In genomic region chr11:88895800-88896232, GRCm38 (mm10) we compare ENCODE assay signal across 8 mouse cellular contexts. TPM values are rescaled to one million over a fixed set of nuclear protein-coding genes. Genes with fewer than 3 reads are reported as not detected.
A peak's percentile ranks its signal among the peaks of the same experiment; 100 is the strongest.
DNase-seq lines count a peak whose midpoint lies in the region; ATAC-seq and TF ChIP-seq lines count a peak whose summit lies in the region.
"Not testable (repeated sequence)": the region's sequence is repeated elsewhere in the genome, so short reads cannot be mapped to it uniquely, and the experiment has no call there.

No protein-coding gene starts in this region.

- DNase-seq in cerebellum, adult 9-10 months: peak; percentile 81
- DNase-seq in forebrain, postnatal 0 days: not testable (repeated sequence)
- peak; percentile 72 for DNase-seq in kidney, adult 11 months
- peak; percentile 35 for DNase-seq in left cerebral cortex, adult 11 months (ENCODE audit: low spot score)
- DNase-seq in lung, adult 2 months: peak; percentile 50
- DNase-seq in thymus, postnatal 14 days: peak; percentile 29

- not testable (repeated sequence) for ATAC-seq in forebrain, postnatal 0 days; heart, embryonic 14.5 days (ENCODE audit: insufficient number of reproducible peaks, insufficient read depth, low FRiP score, low read depth); neural tube, embryonic 15.5 days (ENCODE audit: low FRiP score)

- WGBS in forebrain, postnatal 0 days: 35% methylated on average over 21 of the region's 39 CpGs
- WGBS in heart, embryonic 14.5 days: 16% methylated on average over 24 of the region's 39 CpGs
- 38% methylated on average over 38 of the region's 39 CpGs for WGBS in lung, adult 2 months
- WGBS in neural tube, embryonic 15.5 days: 35% methylated on average over 20 of the region's 39 CpGs

- not testable (repeated sequence) for H3K9ac ChIP-seq in forebrain, postnatal 0 days; heart, embryonic 14.5 days (ENCODE audit: low read length); neural tube, embryonic 15.5 days (replicated peaks)

- not testable (repeated sequence) for H3K27ac ChIP-seq in forebrain, postnatal 0 days (ENCODE audit: low read depth, low read length); heart, embryonic 14.5 days (replicated peaks in 1 of 2; ENCODE audit: control insufficient read depth in 1 of 2, insufficient read depth in 1 of 2, low read depth in 2 of 2, low read length in 2 of 2); neural tube, embryonic 15.5 days (replicated peaks)

- H3K36me3 ChIP-seq in forebrain, postnatal 0 days (ENCODE audit: insufficient read depth); heart, embryonic 14.5 days (ENCODE audit: control insufficient read depth, insufficient read depth, low read length); neural tube, embryonic 15.5 days: not testable (repeated sequence)

- not testable (repeated sequence) for H3K27me3 ChIP-seq in forebrain, postnatal 0 days (ENCODE audit: insufficient read depth, low read length); heart, embryonic 14.5 days (ENCODE audit: control insufficient read depth, insufficient read depth, low read length); neural tube, embryonic 15.5 days (replicated peaks)

- not testable (repeated sequence) for TF ChIP-seq POLR2A in lung, adult 2 months (IDR thresholded peaks at IDR 0.05; ENCODE audit: borderline replicate concordance, extremely low read depth, low read depth, low read length)

- H3K4me3 ChIP-seq in forebrain, postnatal 0 days (ENCODE audit: low read depth, low read length): 0 out of 2 replicates have a peak overlapping the region, but pooled peaks have one; percentile 11
- H3K4me3 ChIP-seq in heart, embryonic 14.5 days (ENCODE audit: control insufficient read depth in 1 of 2, insufficient read depth in 1 of 2, low read depth in 1 of 2, low read length in 2 of 2): peak overlapping the region; percentile 28 to 44
- not testable (repeated sequence) for H3K4me3 ChIP-seq in lung, adult 2 months (replicated peaks; ENCODE audit: extremely low read depth, low read depth, low read length)
- peak overlapping the region; percentile 24 for H3K4me3 ChIP-seq in neural tube, embryonic 15.5 days (replicated peaks)

- not testable (repeated sequence) for H3K4me1 ChIP-seq in forebrain, postnatal 0 days (ENCODE audit: insufficient read depth); heart, embryonic 14.5 days (ENCODE audit: control insufficient read depth in 2 of 2, insufficient read depth in 2 of 2, low read length in 2 of 2); lung, adult 2 months (ENCODE audit: control insufficient read depth, insufficient read depth, low read length); neural tube, embryonic 15.5 days

- not testable (repeated sequence) for H3K9me3 ChIP-seq in forebrain, postnatal 0 days (ENCODE audit: low read length); heart, embryonic 14.5 days (ENCODE audit: control insufficient read depth, low read length); neural tube, embryonic 15.5 days (replicated peaks)

- H3K4me2 ChIP-seq in forebrain, postnatal 0 days (ENCODE audit: low read depth): 0 out of 2 replicates have a peak overlapping the region, but pooled peaks have one; percentile 19
- peak overlapping the region; percentile 36 for H3K4me2 ChIP-seq in heart, embryonic 14.5 days (ENCODE audit: low read length)
- peak overlapping the region; percentile 38 for H3K4me2 ChIP-seq in neural tube, embryonic 15.5 days

- TF ChIP-seq CTCF in forebrain, postnatal 0 days (IDR thresholded peaks at IDR 0.05; ENCODE audit: low read depth); lung, adult 2 months (IDR thresholded peaks at IDR 0.05; ENCODE audit: insufficient read depth, low read length): not testable (repeated sequence)

RNA-seq across cellular contexts. Expression of gene Akap1, which starts 31.4 kb away (rescaled TPM):
- total RNA-seq in forebrain, postnatal 0 days (2014; rRNA removed): 53.2 and 60.7 TPM in 2 replicates
- 24.5 and 28.6 TPM in 2 replicates for polyA plus RNA-seq in forebrain, postnatal 0 days (2015; fragmentation: Nextera tagmentation; extraction: Ambion mirVana)
- 40.5 and 42.0 TPM in 2 replicates for polyA plus RNA-seq in heart, embryonic 14.5 days (2014; fragmentation: Nextera tagmentation; extraction: Ambion mirVana)
- polyA plus RNA-seq in lung, adult 2 months (2012; rRNA removed): 22.3 and 32.2 TPM in 2 replicates
- 26.0 and 27.6 TPM in 2 replicates for polyA plus RNA-seq in neural tube, embryonic 15.5 days (2015; fragmentation: Nextera tagmentation; extraction: Ambion mirVana)

RNA-seq across cellular contexts. Expression of gene Scpep1, which starts 59.4 kb away (rescaled TPM):
- total RNA-seq in forebrain, postnatal 0 days (2014; rRNA removed): 27.5 and 28.9 TPM in 2 replicates
- 19.5 and 27.4 TPM in 2 replicates for polyA plus RNA-seq in forebrain, postnatal 0 days (2015; fragmentation: Nextera tagmentation; extraction: Ambion mirVana)
- 48.0 and 49.9 TPM in 2 replicates for polyA plus RNA-seq in heart, embryonic 14.5 days (2014; fragmentation: Nextera tagmentation; extraction: Ambion mirVana)
- polyA plus RNA-seq in lung, adult 2 months (2012; rRNA removed): 17.7 and 28.1 TPM in 2 replicates
- polyA plus RNA-seq in neural tube, embryonic 15.5 days (2015; fragmentation: Nextera tagmentation; extraction: Ambion mirVana): 29.6 and 35.0 TPM in 2 replicates
